Mouse (Mus musculus): ENCODE data around the gene Gm21698.
"Not testable (repeated sequence)": the region's sequence is repeated elsewhere in the genome, so short reads cannot be mapped to it uniquely, and the experiment has no call there.

The Gm21698 gene

GRCm38 (mm10) chr5:25988550-25988949 lies at the start of gene Gm21698:
TSS of gene Gm21698 (minus strand) at chr5:25988650.
- not testable (repeated sequence) for DNase-seq

- not testable (repeated sequence) for DNase-seq
These were observed 34.4 kb upstream of the Gm21698 start, which contains the start of gene Gm5862 for GRCm38 (mm10) chr5:26022816-26023215. TSS of gene Gm5862 (minus strand) at chr5:26022916.

- not testable (repeated sequence) for DNase-seq
These were observed 19.2 kb upstream of the Gm21698 start for GRCm38 (mm10) chr5:26007697-26008096.

- peak; percentile 70 for DNase-seq
These were observed 18.7 kb upstream of the Gm21698 start for GRCm38 (mm10) chr5:26006937-26007695.

- DNase-seq: not testable (repeated sequence)
These were observed 16.2 kb upstream of the Gm21698 start, which contains the start of gene Gm1979 for GRCm38 (mm10) chr5:26004698-26005097. TSS of gene Gm1979 (minus strand) at chr5:26004798.

- DNase-seq: not testable (repeated sequence)
These were observed 15.9 kb downstream of the Gm21698 start, which contains the start of gene Gm21680 for GRCm38 (mm10) chr5:25972563-25972962. TSS of gene Gm21680 (minus strand) at chr5:25972663.

GRCm38 (mm10) chr5:25957050-25957449 lies 31.4 kb downstream of the Gm21698 start:
- not testable (repeated sequence) for DNase-seq

GRCm38 (mm10) chr5:25956611-25957010 lies 31.8 kb downstream of the Gm21698 start:
- peak; percentile 9 to 12 for DNase-seq

- DNase-seq: not testable (repeated sequence)
These were observed 34.1 kb downstream of the Gm21698 start, which contains the start of gene Gm21671 for GRCm38 (mm10) chr5:25954317-25954716. TSS of gene Gm21671 (minus strand) at chr5:25954417.

GRCm38 (mm10) chr5:25945391-25945790 lies 43.1 kb downstream of the Gm21698 start:
- not testable (repeated sequence) for DNase-seq

- DNase-seq: not testable (repeated sequence)
These were observed 46.2 kb downstream of the Gm21698 start, which contains the start of gene Gm21663 for GRCm38 (mm10) chr5:25942281-25942680. TSS of gene Gm21663 (minus strand) at chr5:25942381.
